Mouse (Mus musculus): ENCODE results near the gene Reps2. TPM values are rescaled to one million over a fixed set of nuclear protein-coding genes. Genes with fewer than 3 reads are reported as not detected.

Reps2 gene
- 10 to 100 TPM; 68.0 to 89.8 TPM for total RNA-seq (2021)
- long read RNA-seq, partial matches to known transcripts = 2 of 15 reads
- long read RNA-seq, other reads (novel, unspliced or antisense) = 13 of 15 reads

- DNase-seq (ENCODE audit: low spot score in 2 of 2) = peak; percentile 50 to 67
Observed at GRCm38 (mm10) chrX:162643091-162643788, at the start of gene Reps2. Reps2 (minus strand) TSS chrX:162643649.

- no peak for DNase-seq (ENCODE audit: low spot score in 2 of 2)
Observed at GRCm38 (mm10) chrX:162691272-162691671, 47.8 kb upstream of the Reps2 start.

DNA sequence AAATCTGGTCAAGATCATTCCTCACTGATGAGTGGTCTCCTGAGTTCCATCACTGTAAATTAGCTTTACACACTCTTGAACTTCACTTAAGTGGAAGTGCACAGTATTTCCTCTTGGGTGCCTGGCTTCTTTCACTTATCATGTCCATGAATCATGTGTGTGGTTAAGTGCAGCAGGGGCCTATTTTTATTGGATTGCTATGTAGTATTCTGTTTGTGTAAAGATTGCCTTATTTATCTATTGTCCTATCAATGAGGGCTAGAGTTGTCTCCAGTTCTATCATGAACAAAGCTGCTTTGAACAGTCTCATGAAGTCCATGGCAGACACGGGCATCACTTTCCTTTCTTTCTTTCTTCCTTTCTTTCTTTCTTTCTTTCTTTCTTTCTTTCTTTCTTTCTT lies 41.9 kb upstream of the Reps2 start:
- no peak for DNase-seq (ENCODE audit: low spot score in 2 of 2)

DNA sequence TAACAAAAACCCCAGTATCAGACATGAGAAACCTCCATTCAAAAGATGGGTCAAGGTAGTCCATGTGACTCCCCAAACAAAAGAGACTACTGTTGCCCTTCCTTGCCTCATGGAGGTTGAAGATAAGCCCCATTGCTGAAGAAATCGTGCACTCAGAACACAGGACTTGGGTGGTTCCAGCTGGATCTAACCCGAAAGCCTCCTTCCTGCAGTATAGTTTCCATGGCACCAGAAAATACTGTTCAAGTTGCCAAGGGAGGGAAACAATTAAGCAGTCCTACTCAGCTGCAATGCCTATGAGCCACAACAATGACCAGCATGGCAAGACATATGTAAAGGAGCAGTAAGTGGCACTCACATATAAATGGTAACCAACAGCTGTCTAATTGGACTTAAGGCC lies 36.1 kb upstream of the Reps2 start:
- DNase-seq (ENCODE audit: low spot score in 2 of 2) = no peak

- DNase-seq (ENCODE audit: low spot score in 2 of 2) = no peak
Observed at GRCm38 (mm10) chrX:162678820-162679219, 35.4 kb upstream of the Reps2 start.

DNA sequence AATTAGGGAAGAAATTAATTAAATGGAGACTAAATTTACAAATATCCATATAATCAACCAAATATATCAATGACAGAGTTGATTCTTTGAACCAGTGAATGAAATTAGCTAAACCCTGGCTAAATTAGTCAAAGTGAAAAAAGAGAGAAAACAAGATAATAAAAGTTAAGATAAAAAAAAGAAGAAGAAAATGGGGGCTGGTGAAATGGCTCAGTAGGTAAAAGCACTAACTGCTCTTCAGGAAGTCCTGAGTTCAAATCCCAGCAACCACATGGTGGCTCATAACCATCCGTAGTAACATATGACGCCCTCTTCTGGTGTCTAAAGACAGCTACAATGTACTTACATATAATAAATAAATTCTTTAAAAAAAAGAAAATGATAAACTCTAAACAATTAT lies 22.7 kb upstream of the Reps2 start:
- no peak for DNase-seq (ENCODE audit: low spot score in 2 of 2)

DNA sequence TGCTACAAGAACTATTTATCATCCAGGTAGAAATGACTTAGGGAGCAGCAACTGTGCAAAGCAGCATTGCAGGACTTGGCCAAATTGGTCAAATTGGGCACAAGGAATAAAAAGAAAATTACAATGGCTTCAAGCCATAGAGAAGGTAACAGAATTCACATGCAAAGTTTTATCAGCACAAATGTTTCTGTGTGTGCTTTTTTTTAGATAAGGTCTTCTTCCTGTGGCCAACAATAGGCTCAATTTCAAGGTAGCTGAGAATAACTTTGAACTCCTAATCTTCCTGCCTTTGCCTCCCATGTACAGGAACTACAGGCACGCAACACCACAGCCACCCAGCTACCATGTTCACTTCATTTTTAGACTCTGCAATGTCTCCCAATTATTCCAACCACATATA lies 16.7 kb upstream of the Reps2 start:
- DNase-seq (ENCODE audit: low spot score in 2 of 2) = no peak

- DNase-seq (ENCODE audit: low spot score in 2 of 2) = no peak
Observed at GRCm38 (mm10) chrX:162653518-162653917, 10.1 kb upstream of the Reps2 start.

GRCm38 (mm10) chrX:162652445-162652844 lies 9.0 kb upstream of the Reps2 start:
- no peak for DNase-seq (ENCODE audit: low spot score in 2 of 2)

GRCm38 (mm10) chrX:162651125-162651524 lies 7.7 kb upstream of the Reps2 start:
- no peak for DNase-seq (ENCODE audit: low spot score in 2 of 2)

DNA sequence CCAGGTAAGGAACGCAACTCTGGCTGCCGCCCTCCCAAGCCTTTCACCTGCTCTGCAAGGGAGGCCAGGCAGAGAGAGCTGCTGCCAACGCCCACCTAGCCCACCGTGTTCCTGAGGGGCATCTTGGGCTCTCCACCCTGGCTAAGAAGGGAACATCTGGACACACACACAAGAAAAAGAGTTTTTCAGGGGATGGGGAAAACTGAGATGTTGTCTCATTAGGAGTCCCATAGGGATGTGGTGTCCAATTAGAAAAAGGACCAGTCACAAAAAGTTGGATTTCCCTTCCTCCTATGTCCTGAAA lies 292 bp upstream of the Reps2 start:
- no peak for DNase-seq (ENCODE audit: low spot score in 2 of 2)

DNA sequence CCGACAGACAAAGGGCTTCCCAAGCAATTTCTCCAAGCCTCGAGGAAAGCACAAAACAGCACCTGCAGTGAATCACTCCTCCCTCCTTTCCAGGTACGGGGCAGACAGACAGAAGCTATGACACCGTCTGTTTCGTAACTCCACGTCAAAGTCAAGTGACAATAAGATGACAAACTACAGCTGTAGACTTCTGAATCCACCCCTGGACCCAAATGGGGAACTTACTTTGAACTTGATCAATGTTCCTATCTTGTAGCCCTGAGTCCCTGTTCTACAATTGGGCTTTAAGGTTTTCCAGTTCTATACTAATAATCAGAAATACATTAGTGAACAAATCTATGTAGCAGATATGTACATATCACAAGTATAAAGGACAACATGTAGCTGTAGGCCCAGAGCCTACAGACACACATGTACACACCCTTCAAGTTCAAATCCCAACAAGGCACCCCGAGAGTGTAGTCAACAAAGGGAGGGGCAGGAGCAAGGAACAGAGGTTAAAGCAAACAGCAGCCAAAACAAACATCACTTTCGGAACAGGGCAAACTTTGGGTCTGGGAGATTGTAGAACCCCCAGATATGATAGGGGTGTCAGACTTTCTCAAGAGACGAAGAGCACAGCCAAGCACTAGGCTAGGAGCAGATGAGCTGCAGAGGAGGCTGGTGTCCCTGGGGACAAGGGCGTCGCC lies 903 bp downstream of the Reps2 start:
- DNase-seq (ENCODE audit: low spot score in 2 of 2) = no peak

- no peak for DNase-seq (ENCODE audit: low spot score in 2 of 2)
Observed at GRCm38 (mm10) chrX:162641764-162642163, 1.7 kb downstream of the Reps2 start.

- DNase-seq (ENCODE audit: low spot score in 2 of 2) = no peak
Observed at GRCm38 (mm10) chrX:162635159-162635558, 8.3 kb downstream of the Reps2 start.

DNA sequence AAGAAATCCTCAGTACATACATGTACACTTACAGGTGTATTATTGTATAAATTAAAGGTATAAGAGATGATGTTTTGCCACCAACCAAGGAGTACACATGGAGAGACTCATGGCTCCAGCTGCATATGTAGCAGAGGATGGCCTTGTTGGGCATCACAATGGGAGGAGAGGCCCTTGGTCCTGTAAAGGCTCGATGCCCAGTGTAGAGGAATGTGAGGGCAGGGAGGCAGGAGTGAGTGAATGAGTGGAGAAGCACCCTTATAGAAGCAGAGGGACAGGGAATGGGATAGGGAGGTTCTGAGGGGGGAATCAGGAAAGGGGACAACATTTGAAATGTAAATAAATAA lies 21.4 kb downstream of the Reps2 start:
- no peak for DNase-seq (ENCODE audit: low spot score in 2 of 2)

DNA sequence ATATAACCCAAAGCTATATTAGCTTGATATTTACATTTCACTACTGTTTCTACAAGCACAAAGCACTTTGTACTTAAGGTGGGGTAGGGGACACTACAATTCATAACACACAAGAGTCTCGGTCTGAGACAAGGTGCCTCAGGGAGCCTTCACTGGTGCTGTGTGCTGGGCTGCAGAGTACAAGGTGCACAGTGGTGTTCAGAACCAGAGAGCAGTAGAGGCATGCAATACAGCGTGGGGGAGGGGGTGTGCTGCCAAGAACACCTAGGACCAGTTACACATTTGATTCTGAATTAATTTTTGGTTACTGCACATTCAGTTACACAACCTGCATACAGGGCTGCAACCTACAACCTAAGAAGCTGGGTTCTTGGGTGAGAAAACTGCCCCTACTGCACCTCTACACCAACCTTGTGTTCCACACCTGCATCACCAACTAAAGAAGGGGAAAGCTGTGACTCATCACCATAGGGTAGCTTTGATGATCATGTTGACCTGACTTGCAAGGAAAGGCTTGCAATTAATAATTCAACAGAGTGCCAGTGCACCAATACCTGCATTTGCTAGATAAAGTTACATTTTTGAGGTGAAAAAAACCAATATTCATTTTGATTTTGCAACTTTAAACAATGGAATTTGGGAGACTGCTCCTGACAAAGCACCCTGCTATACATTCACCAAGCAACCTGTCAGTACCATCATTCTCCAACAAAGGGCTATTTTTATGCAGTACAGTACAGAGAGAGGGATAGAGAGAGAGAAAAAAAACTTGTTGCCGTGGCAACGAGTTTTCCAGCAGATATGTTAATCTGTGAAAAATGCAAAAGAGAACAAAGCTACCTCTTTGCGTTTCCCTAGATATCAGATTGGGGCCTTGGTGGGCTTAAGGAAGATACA lies 22.0 kb downstream of the Reps2 start:
- no peak for DNase-seq (ENCODE audit: low spot score in 2 of 2)

GRCm38 (mm10) chrX:162619705-162620104 lies 23.7 kb downstream of the Reps2 start:
- DNase-seq (ENCODE audit: low spot score in 2 of 2) = no peak

- no peak for DNase-seq (ENCODE audit: low spot score in 2 of 2)
Observed at GRCm38 (mm10) chrX:162618547-162618946, 24.9 kb downstream of the Reps2 start.

DNA sequence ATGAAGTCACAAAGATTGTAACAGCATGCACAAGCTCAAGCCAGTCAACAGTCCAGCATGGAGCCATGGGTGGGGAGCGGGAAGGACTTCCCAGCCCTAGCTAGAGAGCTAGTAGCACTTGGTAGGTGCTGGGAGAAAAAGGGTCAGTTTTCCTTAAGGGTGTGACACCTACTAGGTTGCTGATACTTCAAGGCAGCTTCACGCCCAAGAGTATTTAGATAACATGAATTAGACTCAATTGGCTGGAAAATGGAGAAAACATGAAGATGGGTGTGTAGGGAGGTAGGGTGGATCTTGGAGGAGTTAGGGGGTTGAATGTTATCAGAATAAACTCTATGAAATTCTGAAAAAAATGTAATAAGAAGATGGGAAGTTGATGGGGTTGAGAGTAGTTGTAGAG lies 37.3 kb downstream of the Reps2 start:
- no peak for DNase-seq (ENCODE audit: low spot score in 2 of 2)

- DNase-seq (ENCODE audit: low spot score in 2 of 2) = no peak
Observed at GRCm38 (mm10) chrX:162599666-162600065, 43.8 kb downstream of the Reps2 start.

DNA sequence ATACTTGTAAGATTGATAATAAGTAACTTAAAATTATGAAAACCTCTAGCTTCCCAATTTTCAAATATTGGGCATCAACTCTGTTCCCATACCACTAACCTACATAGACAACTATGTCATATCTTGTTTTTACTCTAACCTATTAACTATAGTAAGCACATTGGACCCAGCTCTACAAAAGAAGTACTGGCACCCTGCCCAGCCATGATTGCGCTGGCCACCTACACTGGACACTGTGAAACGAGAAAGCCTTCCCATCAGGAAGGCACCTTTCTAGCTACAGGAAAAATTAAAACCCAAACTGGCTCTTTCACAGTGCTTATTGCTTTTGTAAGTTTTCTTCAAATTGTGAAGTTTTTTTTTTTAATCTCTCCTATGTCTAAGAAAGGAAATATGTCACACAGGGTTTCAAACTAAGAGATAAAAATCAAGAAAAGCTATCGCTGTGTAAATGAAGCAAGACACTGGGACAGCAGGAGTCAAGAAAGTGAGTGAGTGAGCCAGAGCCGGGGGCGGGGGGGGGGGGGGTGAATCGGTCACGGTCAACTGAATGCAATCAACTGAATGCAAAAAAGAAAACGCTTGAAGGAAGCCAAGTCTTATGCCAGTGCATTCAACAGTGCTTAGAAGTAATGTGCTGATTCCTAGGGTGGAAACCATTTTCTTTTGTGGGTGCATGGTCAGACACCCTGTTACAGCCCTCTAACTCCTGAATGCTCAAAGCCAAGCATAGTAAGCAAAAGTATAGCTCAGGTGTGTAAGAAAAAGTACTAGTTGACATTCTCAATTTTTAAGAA lies 52.2 kb downstream of the Reps2 start:
- DNase-seq (ENCODE audit: low spot score in 2 of 2) = no peak
